Mouse (Mus musculus): ENCODE measurements around the gene Suclg2.

Gene Suclg2

GRCm38 (mm10) chr6:95700981-95701610 lies 17.5 kb downstream of the Suclg2 start:
- DNase-seq (ENCODE audit: inconsistent age in 2 of 2, low spot score in 1 of 2): no peak

DNA sequence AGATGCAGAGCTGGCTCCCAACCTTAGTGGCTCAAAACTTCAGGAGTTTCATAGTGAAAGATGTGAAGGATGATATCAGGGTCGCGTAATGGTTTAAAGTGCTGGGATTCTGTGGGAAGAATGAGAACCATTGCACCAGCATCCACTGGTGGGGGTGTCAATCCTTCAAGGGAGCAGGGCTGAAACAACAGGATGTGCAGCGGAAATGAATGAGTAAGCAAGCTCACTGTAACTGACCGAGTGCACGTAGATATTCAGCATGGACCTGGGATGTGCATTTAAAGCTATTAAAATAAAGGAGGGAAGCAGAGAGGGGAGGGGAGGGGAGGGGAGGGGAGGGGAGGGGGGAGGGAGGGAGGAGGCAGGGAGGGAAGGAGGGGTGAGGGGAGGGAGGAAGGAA lies 18.4 kb downstream of the Suclg2 start:
- no peak for DNase-seq (ENCODE audit: inconsistent age in 2 of 2, low spot score in 1 of 2)

DNA sequence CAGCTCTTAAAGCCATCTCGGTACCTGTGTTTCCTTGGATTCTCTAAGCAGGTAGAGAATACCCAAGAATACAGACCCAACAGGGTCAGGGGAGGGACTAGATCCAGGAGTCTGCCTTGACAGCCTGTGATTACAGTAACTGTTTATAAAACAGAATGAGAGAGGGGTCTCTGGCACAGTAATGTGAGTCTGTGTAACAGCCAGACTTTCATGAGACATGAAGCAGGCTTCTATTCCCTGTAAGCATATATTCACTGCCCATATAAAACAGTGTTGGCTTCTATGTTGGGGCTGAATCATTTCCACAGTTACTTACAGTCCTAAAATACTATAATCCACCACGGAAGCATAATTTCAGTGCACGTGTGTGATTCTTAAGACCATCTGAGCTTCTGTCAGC lies 19.3 kb downstream of the Suclg2 start:
- DNase-seq (ENCODE audit: inconsistent age in 2 of 2, low spot score in 1 of 2): no peak

- DNase-seq (ENCODE audit: inconsistent age in 2 of 2, low spot score in 1 of 2): no peak
Observed at GRCm38 (mm10) chr6:95698536-95699162, 20.0 kb downstream of the Suclg2 start.

GRCm38 (mm10) chr6:95694910-95695309 lies 23.7 kb downstream of the Suclg2 start:
- peak in 1 of 2 experiments; percentile 76 for DNase-seq (ENCODE audit: inconsistent age in 2 of 2, low spot score in 1 of 2)

DNA sequence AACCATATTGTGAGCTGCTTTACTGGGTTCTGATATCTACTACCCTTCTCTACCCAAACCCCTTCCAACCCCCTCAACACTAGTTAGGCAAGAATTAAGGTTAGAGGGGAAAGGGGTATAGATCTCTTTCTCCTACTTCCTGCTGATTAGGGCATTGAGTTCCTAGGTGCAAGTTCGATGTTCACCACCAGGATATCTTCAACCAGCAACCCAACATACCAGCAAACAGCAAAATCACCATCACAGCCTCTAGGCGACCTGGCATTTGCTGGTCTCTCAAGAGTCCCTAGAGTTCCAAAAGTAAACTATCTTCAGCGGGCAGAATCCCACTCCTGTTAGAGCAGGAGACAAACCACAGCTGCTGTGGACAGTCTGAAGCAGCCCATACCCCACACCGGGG lies 33.4 kb downstream of the Suclg2 start:
- no peak for DNase-seq (ENCODE audit: inconsistent age in 2 of 2, low spot score in 1 of 2)

DNA sequence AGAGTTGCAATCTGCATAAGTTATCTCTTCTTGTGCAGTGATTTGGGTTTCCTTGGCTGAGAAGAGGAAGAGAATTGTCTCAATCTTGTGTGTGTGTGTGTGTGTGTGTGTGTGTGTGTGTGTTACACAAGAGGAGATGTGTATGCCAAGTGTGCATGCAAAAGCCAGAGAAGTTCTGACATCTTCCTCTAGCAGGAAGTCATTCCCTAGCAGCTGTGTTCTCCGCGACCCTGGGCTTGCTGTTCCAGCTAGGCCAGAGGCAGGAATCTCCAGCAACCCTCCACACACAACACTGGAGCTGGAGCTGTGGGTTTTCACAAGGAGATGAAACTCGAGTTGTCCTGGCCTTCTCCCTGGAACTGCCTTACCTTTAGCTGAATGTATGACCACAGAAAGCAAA lies 38.9 kb downstream of the Suclg2 start:
- no peak for DNase-seq (ENCODE audit: inconsistent age in 2 of 2, low spot score in 1 of 2)

DNA sequence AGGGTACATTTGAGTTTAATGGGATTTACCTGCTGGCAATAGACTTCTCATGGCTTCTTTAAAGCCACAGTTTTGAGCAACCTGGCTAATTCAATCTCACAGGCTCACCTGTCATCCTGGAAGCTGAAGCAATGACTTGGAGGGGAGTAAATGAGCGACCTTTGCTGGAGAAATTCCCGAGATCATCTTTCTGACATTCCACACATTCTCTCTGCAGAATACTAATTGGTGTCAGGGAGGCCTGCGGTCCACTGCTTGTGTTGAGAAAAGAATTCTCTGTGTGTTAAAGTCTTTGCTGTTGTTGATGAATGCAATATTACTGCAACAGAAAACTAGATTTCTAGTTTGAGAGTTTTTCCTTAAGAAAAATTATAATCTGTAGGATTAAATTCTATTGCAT lies 39.3 kb downstream of the Suclg2 start:
- DNase-seq (ENCODE audit: inconsistent age in 2 of 2, low spot score in 1 of 2): no peak

DNA sequence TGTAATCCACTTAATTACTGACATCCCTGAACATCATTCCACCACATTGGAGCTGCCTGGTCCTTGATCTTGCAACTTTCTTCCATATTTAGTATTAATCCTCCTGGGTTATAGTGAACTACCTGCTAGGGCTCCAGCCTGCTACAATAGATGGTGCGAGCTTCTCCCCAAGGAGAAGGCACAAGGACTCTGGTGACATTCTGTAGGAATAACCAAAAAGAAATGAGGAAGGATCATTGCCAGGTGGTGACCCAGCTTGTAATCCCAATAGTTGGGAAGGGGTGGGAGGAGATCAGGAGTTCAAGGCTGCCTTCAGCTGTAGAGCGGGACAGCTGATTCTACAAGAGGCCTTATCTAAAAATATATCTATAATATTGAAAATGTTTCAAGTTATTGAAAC lies 41.6 kb downstream of the Suclg2 start:
- no peak for DNase-seq (ENCODE audit: inconsistent age in 2 of 2, low spot score in 1 of 2)

GRCm38 (mm10) chr6:95676439-95676838 lies 42.2 kb downstream of the Suclg2 start:
- DNase-seq (ENCODE audit: inconsistent age in 2 of 2, low spot score in 1 of 2): no peak

DNA sequence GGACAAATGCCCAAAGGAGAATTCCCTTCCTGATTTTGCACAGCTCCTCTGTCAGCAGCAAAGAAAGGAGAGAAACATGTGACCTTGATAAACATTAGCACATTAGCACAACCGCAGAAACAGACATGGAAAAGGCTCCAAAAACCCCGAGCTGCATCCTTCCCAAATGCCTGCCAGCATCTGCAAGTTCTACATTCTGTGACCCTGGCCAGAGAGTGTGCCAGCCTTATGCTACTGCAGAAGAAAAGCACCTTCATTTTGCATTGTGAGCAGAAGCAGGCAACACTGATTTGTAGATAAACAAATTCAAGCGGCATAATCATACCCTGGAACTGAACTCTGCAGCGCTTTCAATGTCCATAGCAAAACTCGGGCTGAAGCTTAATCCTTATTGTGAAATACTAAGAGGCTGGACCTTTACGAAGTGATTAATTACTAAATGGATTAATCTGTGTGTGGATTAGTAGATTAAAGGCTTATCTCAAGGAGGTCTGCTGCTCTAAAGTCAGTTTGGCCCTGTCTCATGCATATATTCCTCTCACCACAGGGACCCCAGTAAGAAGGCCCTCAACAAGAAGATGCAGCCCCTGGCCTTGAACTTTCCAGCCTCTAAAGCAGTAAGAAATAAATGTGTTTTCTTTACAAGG lies 43.4 kb downstream of the Suclg2 start:
- peak in 1 of 2 experiments; percentile 69 for DNase-seq (ENCODE audit: inconsistent age in 2 of 2, low spot score in 1 of 2)

GRCm38 (mm10) chr6:95674651-95675050 lies 43.9 kb downstream of the Suclg2 start:
- DNase-seq (ENCODE audit: inconsistent age in 2 of 2, low spot score in 1 of 2): no peak

GRCm38 (mm10) chr6:95669335-95669729 lies 49.3 kb downstream of the Suclg2 start:
- DNase-seq (ENCODE audit: inconsistent age in 2 of 2, low spot score in 1 of 2): peak; percentile 49 to 84

DNA sequence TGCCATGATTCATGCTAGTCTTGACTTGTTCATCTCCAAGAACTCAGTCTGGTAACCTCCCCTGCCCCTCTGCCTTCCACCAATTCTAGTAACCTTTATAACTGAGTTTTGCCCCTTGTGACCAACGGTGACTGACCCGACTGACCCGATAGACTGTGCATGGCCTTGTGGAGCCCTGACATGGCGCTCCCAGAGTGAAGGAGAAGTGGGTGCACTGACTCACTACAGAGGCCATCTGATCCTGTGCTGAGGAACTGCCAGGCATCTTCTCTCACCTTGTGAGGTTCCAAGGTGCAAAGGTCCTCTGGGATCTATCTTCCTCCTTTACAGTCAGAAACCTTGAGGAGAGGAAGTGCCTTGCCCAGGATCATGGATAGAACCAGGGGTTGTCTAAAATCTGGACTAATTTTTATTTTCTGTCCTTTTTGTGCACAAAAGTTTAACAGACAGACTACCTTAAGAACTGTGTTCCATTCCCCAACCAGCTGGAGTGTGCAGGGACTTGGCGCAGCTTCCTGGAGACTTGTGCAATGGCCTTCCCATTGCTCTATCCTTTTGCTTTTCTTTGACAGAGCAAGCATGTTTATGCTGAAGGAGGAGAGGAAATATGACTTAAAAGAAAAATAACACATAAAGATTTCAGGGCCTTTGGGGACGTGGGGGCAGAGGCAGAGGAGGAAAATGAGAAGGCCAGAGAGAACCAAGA lies 49.8 kb downstream of the Suclg2 start:
- DNase-seq (ENCODE audit: inconsistent age in 2 of 2, low spot score in 1 of 2): no peak

- DNase-seq (ENCODE audit: inconsistent age in 2 of 2, low spot score in 1 of 2): no peak
Observed at GRCm38 (mm10) chr6:95657671-95658070, 60.9 kb downstream of the Suclg2 start.

DNA sequence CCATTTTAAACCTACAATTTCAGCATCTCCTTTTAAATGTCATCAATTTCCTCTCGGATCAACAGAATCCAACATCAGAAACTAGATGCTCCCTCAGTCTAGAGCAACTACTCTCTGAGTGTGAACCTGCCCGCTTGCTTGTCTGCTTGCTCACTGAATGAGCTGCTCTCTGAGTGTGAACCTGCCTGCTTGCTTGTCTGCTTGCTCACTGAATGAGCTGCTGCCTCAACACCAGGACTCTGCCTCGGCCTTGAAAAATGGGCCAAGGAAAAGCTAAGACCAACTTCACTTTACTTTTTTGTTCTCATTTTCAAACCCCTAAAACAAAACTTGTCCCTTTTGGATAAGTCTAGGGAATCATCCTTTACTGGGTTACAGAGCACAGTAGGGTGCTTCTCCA lies 64.9 kb downstream of the Suclg2 start:
- peak in 1 of 2 experiments; percentile 50 for DNase-seq (ENCODE audit: inconsistent age in 2 of 2, low spot score in 1 of 2)

DNA sequence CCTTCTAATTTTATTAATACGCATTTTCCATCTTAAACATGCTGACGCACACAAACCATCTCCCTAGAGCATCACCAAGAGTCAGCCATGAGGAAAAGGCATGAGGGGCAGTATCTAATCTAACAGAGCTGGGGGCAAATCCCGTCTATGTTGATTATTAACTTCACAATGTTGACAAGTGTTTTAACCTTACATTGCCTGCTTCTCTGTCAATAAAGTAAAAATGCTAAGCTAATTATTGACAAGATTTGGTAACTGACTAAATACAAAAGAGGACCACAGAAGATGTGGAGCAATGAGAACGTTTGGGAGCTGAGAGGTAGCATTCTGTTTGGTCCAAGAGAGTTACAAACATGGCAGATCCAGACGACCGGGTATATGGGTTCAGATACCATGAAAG lies 65.8 kb downstream of the Suclg2 start:
- DNase-seq (ENCODE audit: inconsistent age in 2 of 2, low spot score in 1 of 2): no peak

- peak; percentile 27 to 78 for DNase-seq (ENCODE audit: inconsistent age in 2 of 2, low spot score in 1 of 2)
Observed at GRCm38 (mm10) chr6:95651391-95651876, 67.2 kb downstream of the Suclg2 start.

DNA sequence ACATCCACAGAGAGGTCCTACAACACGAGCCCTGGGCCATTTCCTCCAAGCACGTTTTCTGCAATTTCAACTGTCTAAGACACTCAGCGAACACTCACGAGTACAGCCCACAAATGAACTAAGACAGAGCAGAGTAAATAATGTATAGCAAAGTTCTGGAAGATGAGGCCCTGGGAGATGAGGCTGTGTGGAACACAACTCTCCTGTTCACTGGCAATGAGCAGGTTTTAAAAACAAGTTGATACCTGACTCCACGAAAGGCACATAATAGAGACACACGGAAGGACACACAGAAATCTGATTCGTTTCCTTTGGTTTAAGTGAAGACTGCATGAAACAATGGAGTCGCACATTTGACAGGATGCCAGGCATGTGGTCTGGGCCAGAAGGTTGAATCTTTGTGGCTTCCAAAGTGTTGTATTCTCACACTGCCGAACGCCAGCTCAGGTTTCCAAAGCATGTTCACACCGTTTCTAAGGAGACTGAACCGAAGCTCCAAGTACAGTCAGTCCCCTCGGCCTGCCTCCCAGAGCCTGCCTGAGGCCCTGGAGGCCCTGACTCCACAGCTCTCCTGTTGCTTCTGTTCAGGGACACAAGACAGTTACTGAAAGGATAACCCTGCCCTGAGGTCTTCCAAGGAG lies 68.4 kb downstream of the Suclg2 start:
- DNase-seq (ENCODE audit: inconsistent age in 2 of 2, low spot score in 1 of 2): peak; percentile 7 to 58

- DNase-seq (ENCODE audit: inconsistent age in 2 of 2, low spot score in 1 of 2): no peak
Observed at GRCm38 (mm10) chr6:95649123-95649663, 69.4 kb downstream of the Suclg2 start.

- no peak for DNase-seq (ENCODE audit: inconsistent age in 2 of 2, low spot score in 1 of 2)
Observed at GRCm38 (mm10) chr6:95637416-95637815, 81.2 kb downstream of the Suclg2 start.
